Mouse (Mus musculus) G1E-ER4 (cell line): Measurements from ENCODE around the gene Fance. TPM values are rescaled to one million over a fixed set of nuclear protein-coding genes. Genes with fewer than 3 reads are reported as not detected.

Experiments
- GATA1 ChIP-seq: IDR thresholded peaks from one replicate; pipeline ENCODE4 v1.8.0; 2012; ENCODE audit warnings: low read length, inconsistent platforms
- polyA plus RNA-seq: library from polyadenylated mRNA; stranded (reverse); fragments of >175 nt; gene quantifications from 2 replicates; pipeline ENCODE4 v1.2.3, GENCODE M21; 2012

Fance gene
- polyA plus RNA-seq, 1 experiment = 121 TPM

GRCm38 (mm10) chr17:28311366-28312132 lies 1.8 kb upstream of the Fance start:
- no peak for TF ChIP-seq GATA1

- TF ChIP-seq GATA1 = no peak
Observed at GRCm38 (mm10) chr17:28312232-28313211, 797 bp upstream of the Fance start.

- no peak for TF ChIP-seq GATA1
Observed at GRCm38 (mm10) chr17:28313880-28314225, 534 bp downstream of the Fance start.

GRCm38 (mm10) chr17:28315611-28316160 lies 2.4 kb downstream of the Fance start:
- no peak for TF ChIP-seq GATA1

- no peak for TF ChIP-seq GATA1
Observed at GRCm38 (mm10) chr17:28316476-28316875, 3.2 kb downstream of the Fance start.

- no peak for TF ChIP-seq GATA1
Observed at GRCm38 (mm10) chr17:28317091-28317490, 3.8 kb downstream of the Fance start.

- peak; percentile 40 for TF ChIP-seq GATA1
Observed at GRCm38 (mm10) chr17:28317725-28318124, 4.4 kb downstream of the Fance start.

- no peak for TF ChIP-seq GATA1
Observed at GRCm38 (mm10) chr17:28321700-28322099, 8.4 kb downstream of the Fance start.

- no peak for TF ChIP-seq GATA1
Observed at GRCm38 (mm10) chr17:28323786-28324185, 10.5 kb downstream of the Fance start.

- TF ChIP-seq GATA1 = no peak
Observed at GRCm38 (mm10) chr17:28325751-28326150, 12.4 kb downstream of the Fance start.

- TF ChIP-seq GATA1 = no peak
Observed at GRCm38 (mm10) chr17:28326951-28327350, 13.6 kb downstream of the Fance start.

GRCm38 (mm10) chr17:28327673-28328325 lies 14.5 kb downstream of the Fance start:
- no peak for TF ChIP-seq GATA1

GRCm38 (mm10) chr17:28328366-28328928 lies 15.1 kb downstream of the Fance start, which contains the start of gene Rpl10a:
Gene Rpl10a (plus strand): TSS chr17:28328471.
- TF ChIP-seq GATA1 = peak; percentile 12

GRCm38 (mm10) chr17:28328946-28329345 lies 15.6 kb downstream of the Fance start:
- TF ChIP-seq GATA1 = no peak
